Mouse (Mus musculus) ES-Bruce4 (cell line): ENCODE results near the gene Ephb4.

ENCODE experiments used
- CTCF ChIP-seq: IDR thresholded peaks from one replicate; pipeline ENCODE4 v1.8.1; 2011; ENCODE audit warnings: low read depth, low read length
- POLR2A ChIP-seq: IDR thresholded peaks from one replicate; pipeline ENCODE4 v1.8.1; 2011; ENCODE audit warnings: low read length; ENCODE audit not compliant: insufficient read depth

DNA sequence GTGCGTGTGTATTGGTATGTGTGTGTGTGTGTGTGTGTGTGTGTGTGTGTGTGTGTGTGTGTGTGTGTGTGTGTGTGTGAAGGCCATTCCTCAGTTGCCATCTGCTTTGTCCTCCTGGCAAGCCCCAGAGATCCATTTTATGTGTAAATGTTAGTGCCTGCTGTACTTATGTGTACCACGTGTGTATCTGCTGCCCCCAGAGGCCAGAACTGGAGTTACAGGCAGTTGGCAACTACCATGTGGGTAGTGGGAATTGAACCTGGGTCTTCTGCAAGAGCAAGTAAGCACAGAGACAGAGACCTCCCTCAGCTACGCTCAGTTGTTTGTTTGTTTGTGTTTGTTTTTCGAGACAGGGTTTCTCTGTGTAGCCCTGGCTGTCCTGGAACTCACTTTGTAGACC, 31.2 kb downstream of the Ephb4 start:
- TF ChIP-seq CTCF (peak; percentile 70), POLR2A (no peak)
